Mouse (Mus musculus) small intestine, adult 2 months (tissue): ENCODE results near the gene Olfr1394. TPM values are rescaled to one million over a fixed set of nuclear protein-coding genes. Genes with fewer than 3 reads are reported as not detected.
A peak's percentile ranks its signal among the peaks of the same experiment; 100 is the strongest.

ENCODE experiments used
- H3K27ac ChIP-seq: fragments of 200-500 bp; 2 replicates; pipeline ENCODE4 v1.5.1; 2012; ENCODE audit warnings: low read depth, low read length, control low read depth, inconsistent platforms; ENCODE audit not compliant: insufficient read depth
- H3K27me3 ChIP-seq: fragments of 200-500 bp; 2 replicates; pipeline ENCODE4 v1.6.1; 2012; ENCODE audit warnings: mild to moderate bottlenecking, moderate library complexity, low read length, inconsistent platforms; ENCODE audit not compliant: control insufficient read depth, insufficient read depth
- H3K36me3 ChIP-seq: fragments of 200-500 bp; 2 replicates; pipeline ENCODE4 v1.6.1; 2012; ENCODE audit warnings: mild to moderate bottlenecking, low read length, control low read depth, inconsistent platforms; ENCODE audit not compliant: control insufficient read depth, insufficient read depth
- H3K4me1 ChIP-seq: fragments of 200-500 bp; 2 replicates; pipeline ENCODE4 v1.6.1; 2012; ENCODE audit warnings: low read length, inconsistent platforms, mixed read lengths; ENCODE audit not compliant: control insufficient read depth, insufficient read depth, insufficient read length
- H3K4me3 ChIP-seq: fragments of 200-500 bp; 2 replicates; pipeline ENCODE4 v1.5.1; 2012; ENCODE audit warnings: low read depth, mild to moderate bottlenecking, control low read depth, inconsistent platforms, low read length, moderate library complexity
- CTCF ChIP-seq: fragments of 200-500 bp; IDR thresholded peaks from 2 replicates; pipeline ENCODE4 v1.5.1; 2012; ENCODE audit warnings: low read depth, mild to moderate bottlenecking, control low read depth, inconsistent platforms, low read length, moderate library complexity, mixed read lengths; ENCODE audit not compliant: insufficient replicate concordance, insufficient read length; ENCODE audit errors: extremely low read depth
- POLR2A ChIP-seq: fragments of 200-500 bp; IDR thresholded peaks from 2 replicates; pipeline ENCODE4 v1.6.1; 2012; ENCODE audit warnings: low read depth, mild to moderate bottlenecking, control low read depth, inconsistent platforms, low read length, moderate library complexity
- WGBS: fragments of 180-500 bp; shearing (Covaris S2); methylation state at CpG from one replicate; pipeline ENCODE4 v1.1.7; 2018; 5-methylcytosine and 5-hydroxymethylcytosine counted together
- polyA plus RNA-seq: library from polyadenylated mRNA; depleted of rRNA; stranded (reverse); fragments of >200 nt; gene quantifications from 2 replicates; pipeline ENCODE4 v1.2.3, GENCODE M21; 2012; rRNA removed

The Olfr1394 gene
- polyA plus RNA-seq, 1 experiment = not detected

DNA sequence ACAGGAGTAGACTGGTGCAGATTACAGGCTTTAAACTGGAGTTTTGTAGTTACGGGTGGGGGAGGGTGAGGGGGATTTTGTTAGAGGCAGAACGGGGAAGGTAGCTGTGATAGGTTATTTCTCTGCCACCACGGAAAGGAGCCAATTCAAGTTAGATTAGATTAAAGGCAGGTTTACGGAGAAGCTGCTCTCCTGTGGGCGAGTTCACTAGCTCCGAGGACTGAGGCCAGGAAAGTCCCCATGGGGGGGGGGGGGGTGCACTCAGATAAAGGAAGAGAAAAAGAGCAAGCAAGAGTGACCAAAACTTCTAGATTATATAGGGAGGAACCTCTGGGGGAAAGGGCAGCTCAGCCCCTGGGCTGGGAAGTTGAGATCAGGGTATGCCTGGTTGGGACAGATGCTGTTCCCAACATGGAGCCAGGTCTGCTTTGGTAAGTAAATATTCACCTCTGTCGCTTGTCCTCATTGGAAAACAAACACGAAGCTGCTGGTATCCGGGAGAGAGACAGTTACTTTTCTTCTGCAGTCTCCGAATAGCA lies 48.4 kb downstream of the Olfr1394 start:
- H3K4me1 ChIP-seq = no peaks in the 10 kb centered on the region; the same call in 1 of the 2 replicates
- 3% methylated on average over 10 of the region's 10 CpGs for WGBS
- H3K27ac ChIP-seq = peak overlapping the region; percentile 99
- 0 out of 2 replicates have a peak, but pooled peaks cover 1% of the 10 kb centered on the region for H3K36me3 ChIP-seq
- no peak for TF ChIP-seq POLR2A
- peak overlapping the region; percentile 79 for H3K4me3 ChIP-seq
- H3K27me3 ChIP-seq = no peaks in the 10 kb centered on the region

DNA sequence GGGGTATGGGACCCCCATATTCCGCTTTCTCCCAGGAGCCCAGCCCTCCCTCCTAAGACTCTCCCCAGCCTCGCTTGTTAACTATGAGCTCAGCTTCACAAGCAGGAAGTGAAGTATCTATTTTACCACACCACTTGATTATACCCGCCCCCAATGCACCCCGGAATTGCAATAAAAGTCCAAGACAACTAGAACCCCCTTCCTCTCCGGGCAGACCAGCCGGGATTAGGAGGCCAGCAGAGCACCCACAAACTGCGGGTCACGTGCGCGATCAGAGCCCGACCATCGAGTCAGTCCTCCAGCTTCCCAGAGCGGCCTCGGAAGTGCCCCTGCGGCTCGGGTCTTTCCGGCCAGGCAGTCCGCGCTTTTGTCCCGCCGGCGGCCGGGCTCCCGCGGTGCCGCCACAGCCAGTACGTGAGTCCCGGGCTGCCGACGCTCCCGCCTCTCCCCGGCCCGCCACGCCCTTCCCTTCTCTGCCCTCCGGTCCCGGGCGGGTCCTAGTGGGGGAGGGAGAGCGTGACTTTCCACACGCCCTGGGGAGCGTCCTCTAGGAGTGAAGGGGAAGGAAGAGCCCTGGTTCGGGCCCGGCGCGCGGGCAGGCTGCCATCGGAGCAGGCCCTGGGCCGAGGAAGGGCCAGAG lies 49.1 kb downstream of the Olfr1394 start, which contains the start of gene Zfp62:
TSS of gene Zfp62 (plus strand) at position 164 of the 640 bp plus-strand sequence.
- Histone ChIP-seq H3K27me3 (no peaks in the 10 kb centered on the region), H3K4me1 (no peaks in the 10 kb centered on the region; the same call in 1 of the 2 replicates), H3K27ac (peak within 1 kb of the TSS; percentile 99), H3K4me3 (peak within 1 kb of the TSS; percentile 79), H3K36me3 (peaks cover 2% of the 10 kb centered on the region; the same call in 1 of the 2 replicates)
- WGBS = 1% methylated on average over 47 of the region's 47 CpGs
- no peak for TF ChIP-seq CTCF
- peak; percentile 59 for TF ChIP-seq POLR2A

DNA sequence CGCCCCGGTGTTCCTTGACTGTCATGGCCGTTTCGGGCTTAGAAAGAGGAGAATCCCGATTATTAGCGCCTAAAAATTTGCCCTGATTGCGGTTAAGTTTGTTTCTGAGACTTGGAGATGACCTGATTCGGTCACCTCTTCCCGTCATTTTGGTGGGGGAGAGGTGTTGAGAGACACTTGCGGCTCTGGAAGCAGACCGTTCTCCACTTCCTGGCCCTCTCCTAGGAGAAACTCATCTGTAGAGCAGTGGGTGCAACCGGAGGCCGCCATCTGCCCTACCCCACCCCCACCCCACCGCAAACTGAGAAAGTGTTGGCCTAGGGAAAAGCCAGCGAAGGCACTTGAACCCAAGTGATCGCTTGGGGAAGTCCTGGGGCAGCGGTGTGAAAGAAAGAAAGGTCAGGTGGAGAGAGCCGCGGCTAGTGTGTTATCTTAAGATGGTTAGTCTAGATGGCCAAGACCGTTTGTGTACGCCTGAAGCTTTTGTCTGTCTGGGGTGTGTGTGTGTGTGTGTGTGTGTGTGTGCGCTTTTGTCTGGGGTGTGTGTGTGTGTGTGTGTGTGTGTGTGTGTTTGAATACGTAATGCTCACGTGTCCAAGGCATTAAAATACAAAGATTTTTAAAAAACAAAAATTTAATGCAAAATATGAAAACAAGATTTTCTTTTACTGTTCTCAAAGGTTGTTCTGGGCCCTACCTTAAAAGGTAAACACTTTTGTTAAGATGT lies 49.8 kb downstream of the Olfr1394 start:
- Histone ChIP-seq H3K4me1 (no peaks in the 10 kb centered on the region; the same call in 1 of the 2 replicates), H3K27ac (peak overlapping the region; percentile 99), H3K27me3 (no peaks in the 10 kb centered on the region), H3K4me3 (peak overlapping the region; percentile 79), H3K36me3 (peaks cover 2% of the 10 kb centered on the region; the same call in 1 of the 2 replicates)
- under 1% methylated on average over 24 of the region's 24 CpGs for WGBS
- TF ChIP-seq POLR2A (no peak), CTCF (no peak)

DNA sequence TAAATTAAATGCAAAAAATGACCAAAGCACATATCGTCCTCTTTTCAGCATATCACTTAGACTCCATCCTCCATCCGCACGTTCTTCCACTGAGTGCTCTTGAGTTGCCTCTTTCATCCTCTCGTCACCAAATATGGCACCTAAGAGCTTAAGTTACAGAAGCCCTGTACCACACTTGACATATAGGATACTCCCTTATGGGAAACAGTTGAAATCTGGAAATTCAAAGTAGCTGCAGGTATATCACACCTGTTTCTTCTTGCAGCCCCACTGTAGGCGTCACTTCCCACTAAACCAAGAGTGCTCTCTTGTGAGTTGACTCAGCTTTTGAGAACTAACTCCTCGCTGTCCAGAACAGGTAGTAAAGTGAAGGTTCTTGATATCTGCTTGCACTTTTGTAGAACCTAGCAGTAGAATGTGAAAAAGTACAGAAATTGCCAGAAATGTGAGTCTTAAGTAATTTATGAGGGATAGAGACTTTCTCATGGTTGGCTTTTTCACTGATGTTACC lies 51.0 kb downstream of the Olfr1394 start:
- 79% methylated on average over 6 of the region's 6 CpGs for WGBS

DNA sequence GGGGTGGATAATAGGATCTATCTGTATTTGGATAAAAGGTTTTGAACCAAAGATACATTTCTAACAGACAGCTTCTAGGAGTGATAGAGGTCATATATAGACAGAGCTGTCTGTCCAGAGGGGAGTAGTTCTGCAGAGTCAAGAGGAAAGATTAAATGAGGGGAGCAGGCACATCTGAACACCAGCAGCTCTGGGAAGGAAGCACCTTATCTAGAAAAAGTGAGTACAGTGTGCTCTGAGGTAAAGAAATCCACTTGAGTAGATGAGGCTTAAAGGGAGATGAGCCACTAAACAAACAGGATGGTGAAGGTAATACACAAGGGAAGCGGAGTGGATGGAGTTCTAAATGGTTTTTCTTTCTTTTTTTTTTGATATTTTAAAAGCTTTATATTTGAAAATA lies 53.3 kb downstream of the Olfr1394 start:
- H3K27me3 ChIP-seq = no peaks in the 10 kb centered on the region
- peaks cover 2% of the 10 kb centered on the region; the same call in 1 of the 2 replicates for H3K36me3 ChIP-seq
- WGBS = 100% methylated on average over 1 of the region's 1 CpGs
- no peaks in the 10 kb centered on the region for H3K4me1 ChIP-seq
- TF ChIP-seq POLR2A (no peak), CTCF (no peak)
- H3K4me3 ChIP-seq = no peak overlapping the region
- H3K27ac ChIP-seq = no peak overlapping the region

More for the DNA sequence above, 51.0 kb downstream of the Olfr1394 start:
- no peak overlapping the region for H3K4me3 ChIP-seq
- peaks cover 2% of the 10 kb centered on the region; the same call in 1 of the 2 replicates for H3K36me3 ChIP-seq
- no peak for TF ChIP-seq CTCF
- TF ChIP-seq POLR2A = no peak
- no peak overlapping the region for H3K27ac ChIP-seq
- no peaks in the 10 kb centered on the region; the same call in 1 of the 2 replicates for H3K4me1 ChIP-seq
- no peaks in the 10 kb centered on the region for H3K27me3 ChIP-seq

Other genes with a start within 250 kb of the Olfr1394 start
- gene Psme2b, start 208.2 kb upstream of the Olfr1394 start, polyA plus RNA-seq = 5.0 and 10.9 TPM in 2 replicates
- gene Olfr56, start 175.5 kb upstream of the Olfr1394 start, polyA plus RNA-seq = 0.03 and 0.47 TPM in 2 replicates
- 0.94 and 1.3 TPM in 2 replicates for gene 9930111J21Rik1, start 175.0 kb upstream of the Olfr1394 start, polyA plus RNA-seq
- 0.01 and 0.13 TPM in 2 replicates for gene Gm12185, start 162.2 kb upstream of the Olfr1394 start, polyA plus RNA-seq
- 0.17 and 0.29 TPM in 2 replicates for gene Tgtp1, start 160.2 kb upstream of the Olfr1394 start, polyA plus RNA-seq
- 0.48 and 0.85 TPM in 2 replicates for gene 9930111J21Rik2, start 103.1 kb upstream of the Olfr1394 start, polyA plus RNA-seq
- 0.72 and 1.8 TPM in 2 replicates for gene Tgtp2, start 90.2 kb upstream of the Olfr1394 start, polyA plus RNA-seq
- gene Ifi47, start 77.8 kb upstream of the Olfr1394 start, polyA plus RNA-seq = 2.7 and 8.7 TPM in 2 replicates
- gene Olfr1396, start 39.5 kb upstream of the Olfr1394 start, polyA plus RNA-seq = 0.13 TPM in 1 of 2 replicates, not detected in the other
- gene Olfr1395, start 12.1 kb upstream of the Olfr1394 start, polyA plus RNA-seq = not detected in 2 replicates
- gene Btnl9, start 32.8 kb downstream of the Olfr1394 start, polyA plus RNA-seq = 0.53 and 1.2 TPM in 2 replicates
- gene Zfp62, start 48.9 kb downstream of the Olfr1394 start, polyA plus RNA-seq = 0.38 and 0.42 TPM in 2 replicates
- 97.4 and 231 TPM in 2 replicates for gene Mgat1, start 89.8 kb downstream of the Olfr1394 start, polyA plus RNA-seq
- 0.10 and 0.42 TPM in 2 replicates for gene Olfr1393, start 123.9 kb downstream of the Olfr1394 start, polyA plus RNA-seq
- gene Olfr1392, start 130.9 kb downstream of the Olfr1394 start, polyA plus RNA-seq = 0.11 and 0.13 TPM in 2 replicates
- gene Olfr10, start 150.4 kb downstream of the Olfr1394 start, polyA plus RNA-seq = not detected in 2 replicates
- gene Olfr1391, start 168.4 kb downstream of the Olfr1394 start, polyA plus RNA-seq = not detected in 2 replicates
- not detected in 2 replicates for gene Olfr1390, start 180.8 kb downstream of the Olfr1394 start, polyA plus RNA-seq